Mouse (Mus musculus): ENCODE data around the gene Cck.
"Not testable (repeated sequence)": the region's sequence is repeated elsewhere in the genome, so short reads cannot be mapped to it uniquely, and the experiment has no call there.

Gene Cck

GRCm38 (mm10) chr9:121460527-121460926 lies 35.0 kb downstream of the Cck start:
- no peak for DNase-seq (ENCODE audit: low spot score in 2 of 2)

GRCm38 (mm10) chr9:121459950-121460349 lies 35.5 kb downstream of the Cck start:
- DNase-seq (ENCODE audit: low spot score in 2 of 2): no peak

- no peak for DNase-seq (ENCODE audit: low spot score in 2 of 2)
These were observed 37.0 kb downstream of the Cck start for GRCm38 (mm10) chr9:121458466-121458865.

- DNase-seq (ENCODE audit: low spot score in 2 of 2): no peak
These were observed 38.6 kb downstream of the Cck start for GRCm38 (mm10) chr9:121456739-121457515.

GRCm38 (mm10) chr9:121454891-121455290 lies 40.6 kb downstream of the Cck start:
- no peak for DNase-seq (ENCODE audit: low spot score in 2 of 2)

GRCm38 (mm10) chr9:121452342-121452942 lies 43.1 kb downstream of the Cck start:
- DNase-seq (ENCODE audit: low spot score in 2 of 2): not testable (repeated sequence)

- no peak for DNase-seq (ENCODE audit: low spot score in 2 of 2)
These were observed 49.1 kb downstream of the Cck start for GRCm38 (mm10) chr9:121446431-121446831.

GRCm38 (mm10) chr9:121445364-121445763 lies 50.1 kb downstream of the Cck start:
- peak in 1 of 2 experiments; percentile 38 for DNase-seq (ENCODE audit: low spot score in 2 of 2)

GRCm38 (mm10) chr9:121444367-121444707 lies 51.2 kb downstream of the Cck start:
- DNase-seq (ENCODE audit: low spot score in 2 of 2): no peak

GRCm38 (mm10) chr9:121443696-121444366 lies 51.7 kb downstream of the Cck start:
- no peak for DNase-seq (ENCODE audit: low spot score in 2 of 2)

- DNase-seq (ENCODE audit: low spot score in 2 of 2): no peak
These were observed 53.3 kb downstream of the Cck start for GRCm38 (mm10) chr9:121442145-121442544.

All from urinary bladder, postnatal 36 days (tissue).